Mouse (Mus musculus) left cerebral cortex, adult 11 months (tissue): ENCODE results near the gene Tcl1b5.
"Not testable (repeated sequence)": the region's sequence is repeated elsewhere in the genome, so short reads cannot be mapped to it uniquely, and the experiment has no call there.

Experiments
- DNase-seq: peaks from one replicate; pipeline ENCODE4 v3.0.0; 2022; ENCODE audit warnings: low spot score

The Tcl1b5 gene

DNA sequence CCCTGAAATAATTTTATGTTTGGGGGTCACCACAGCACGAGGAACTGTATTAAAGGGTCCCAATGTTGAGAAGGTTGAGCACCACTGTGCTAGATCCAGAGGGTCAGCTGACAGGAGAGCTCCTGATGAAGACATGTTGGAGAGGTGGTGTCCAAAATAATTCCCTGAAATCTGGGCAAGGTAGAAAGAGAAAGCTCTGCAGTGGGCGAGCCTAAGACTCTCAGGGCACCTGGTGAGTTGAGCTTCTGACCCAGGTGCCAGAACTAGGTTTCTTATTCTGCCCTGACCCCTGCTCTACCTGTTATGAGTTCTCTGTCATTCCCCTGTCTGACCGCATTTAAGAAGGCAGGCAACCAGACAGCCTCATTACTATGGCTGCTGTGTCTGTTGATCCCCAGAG lies at the start of gene Tcl1b5:
TSS of gene Tcl1b5 (plus strand) at position 301 of the 400 bp plus-strand sequence.
- DNase-seq: not testable (repeated sequence)

DNA sequence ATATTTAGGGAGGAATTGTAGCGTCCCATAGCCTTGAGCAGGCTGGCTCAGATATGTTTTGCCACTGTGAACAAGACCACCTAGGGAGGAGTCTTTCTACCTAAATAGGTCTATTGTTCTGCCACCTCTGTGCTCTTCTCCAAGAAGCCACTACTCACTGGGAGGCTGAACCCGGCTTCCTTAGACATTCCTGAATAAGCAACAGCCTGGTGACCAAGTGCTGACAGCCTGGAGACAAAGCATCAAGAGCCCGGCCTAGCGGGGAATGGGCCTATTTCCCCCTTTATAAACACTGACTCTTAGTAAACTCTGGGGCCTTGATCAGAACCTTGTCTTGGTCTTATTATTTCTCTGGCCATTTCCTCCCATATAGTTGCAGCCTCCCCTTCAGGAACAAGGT lies 49.6 kb upstream of the Tcl1b5 start:
- DNase-seq: no peak

DNA sequence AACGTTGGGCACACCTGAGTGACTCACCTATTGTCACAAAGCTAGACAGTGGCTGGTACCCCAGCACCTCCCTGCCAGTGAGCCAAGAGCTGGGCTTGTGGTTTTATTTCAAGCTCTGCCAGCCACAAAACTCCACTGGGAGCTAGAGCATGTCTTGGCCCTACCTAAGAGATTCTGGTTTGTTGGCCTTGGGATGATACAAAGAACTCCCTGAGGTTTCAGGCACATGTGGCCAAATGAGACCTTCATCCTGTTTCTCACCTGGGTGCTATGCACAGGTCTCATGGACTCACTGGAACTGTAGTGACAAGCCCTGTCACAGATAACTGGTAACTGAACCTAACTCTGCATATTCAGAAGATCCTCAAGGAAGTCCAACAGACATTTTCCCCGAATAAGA lies 48.5 kb upstream of the Tcl1b5 start:
- DNase-seq: no peak

DNA sequence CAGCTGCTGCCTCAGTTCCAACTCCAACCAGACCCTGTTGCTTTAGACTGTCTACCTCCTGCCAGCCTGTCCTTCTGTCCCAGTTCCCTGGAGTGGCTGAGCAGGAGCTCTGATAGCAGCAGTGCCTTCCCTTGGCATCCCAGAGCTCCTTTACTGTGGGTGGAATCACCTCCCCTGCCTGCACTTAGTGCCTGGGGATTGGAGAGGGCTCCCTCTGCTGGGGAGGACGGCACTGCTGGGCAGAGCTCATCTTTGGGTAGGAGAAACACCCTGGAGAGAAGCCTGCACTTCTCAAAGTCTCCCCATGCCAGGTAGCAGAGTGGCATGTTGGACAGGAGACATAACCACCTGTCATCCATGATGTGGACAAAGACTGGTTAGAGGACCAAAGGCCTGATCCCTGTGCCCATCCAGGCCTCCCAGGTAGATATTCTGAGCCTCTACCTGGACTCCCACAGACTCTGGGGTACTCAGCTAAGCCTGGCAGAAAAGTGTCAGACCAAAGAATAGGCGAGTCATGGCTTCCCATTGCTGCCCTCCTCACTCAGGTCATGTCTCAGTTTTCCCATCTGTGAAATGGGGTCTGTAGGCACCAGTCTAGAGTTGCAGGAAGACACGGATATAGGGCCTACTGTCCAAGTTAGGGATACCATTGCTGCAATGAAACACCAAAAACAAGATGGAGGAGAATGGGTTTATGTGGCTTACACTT lies 46.5 kb upstream of the Tcl1b5 start:
- DNase-seq: not testable (repeated sequence)

DNA sequence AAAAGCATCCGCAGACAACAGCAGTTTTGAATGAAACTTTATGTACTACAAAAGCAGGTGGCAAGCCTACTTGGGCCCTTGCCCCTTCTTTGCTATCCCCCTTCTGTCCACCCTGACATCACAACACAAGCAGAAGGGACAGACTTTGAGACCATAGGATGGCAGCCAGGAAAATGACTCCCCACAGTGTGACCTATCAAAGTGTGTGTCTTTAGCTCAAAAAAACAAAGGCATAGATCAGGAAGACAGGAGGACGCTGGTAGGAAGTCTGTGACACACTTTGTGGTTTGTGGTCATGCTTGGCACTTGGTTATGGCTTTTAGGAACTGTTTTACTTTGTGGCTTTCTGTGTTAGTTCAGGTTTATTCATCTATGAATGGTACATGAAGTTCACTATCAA lies 42.0 kb upstream of the Tcl1b5 start:
- not testable (repeated sequence) for DNase-seq

DNA sequence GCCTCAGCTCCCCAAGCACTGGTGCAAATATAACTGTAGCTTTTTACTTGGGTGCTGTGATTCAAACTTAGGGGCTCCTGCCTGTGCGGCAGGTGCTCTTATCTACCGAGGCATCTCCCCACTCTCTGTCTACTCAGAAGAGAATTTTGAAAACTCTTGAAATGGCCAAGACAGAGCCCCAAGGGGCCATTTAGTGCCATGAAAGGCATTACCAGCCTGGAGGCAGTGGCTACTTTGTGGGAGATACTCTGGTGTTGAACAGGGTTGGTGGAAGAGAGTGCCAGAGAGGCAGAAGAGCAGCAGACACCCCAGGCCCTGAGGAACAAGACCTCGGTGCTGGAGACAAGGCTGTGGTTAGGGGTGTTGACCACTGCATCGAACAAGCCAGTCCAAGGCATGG lies 41.3 kb upstream of the Tcl1b5 start:
- DNase-seq: not testable (repeated sequence)

DNA sequence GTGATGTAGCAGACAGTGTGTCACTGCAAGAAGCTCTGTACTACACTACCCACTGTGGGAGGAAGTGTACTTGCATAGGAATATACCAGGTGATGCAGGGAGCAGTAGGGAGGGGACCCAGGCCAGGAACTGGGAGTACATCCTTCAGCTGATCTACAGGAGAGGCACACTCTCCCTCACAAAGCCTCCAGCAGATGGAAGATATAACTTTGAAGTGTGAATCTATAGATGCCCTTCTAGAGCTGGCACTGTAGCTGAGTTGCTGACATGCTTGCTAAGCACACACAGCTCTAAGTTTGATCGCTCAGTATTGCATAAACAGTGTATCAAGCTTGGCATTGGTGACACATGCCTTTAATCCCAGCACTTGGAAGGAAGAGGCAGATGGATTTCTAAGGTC lies 38.4 kb upstream of the Tcl1b5 start:
- DNase-seq: not testable (repeated sequence)

DNA sequence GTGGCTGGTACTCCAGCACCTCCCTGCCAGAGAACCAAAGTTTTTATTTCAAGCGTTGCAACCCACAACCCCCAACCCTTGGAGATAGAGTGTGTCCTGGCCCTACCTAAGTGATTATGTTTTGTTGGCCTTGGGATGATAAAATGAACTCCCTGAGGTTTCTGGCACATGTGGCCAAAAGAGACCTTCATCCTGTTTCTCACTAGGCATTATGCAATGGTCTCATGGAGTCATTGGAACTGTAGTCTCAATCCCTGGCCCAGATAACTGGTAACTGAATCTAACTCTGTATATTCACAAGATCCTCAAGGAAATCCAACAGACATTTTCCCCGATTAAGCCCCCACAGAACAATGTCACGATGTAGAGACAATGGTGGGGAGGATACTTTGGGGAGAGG lies 33.0 kb upstream of the Tcl1b5 start:
- DNase-seq: no peak

DNA sequence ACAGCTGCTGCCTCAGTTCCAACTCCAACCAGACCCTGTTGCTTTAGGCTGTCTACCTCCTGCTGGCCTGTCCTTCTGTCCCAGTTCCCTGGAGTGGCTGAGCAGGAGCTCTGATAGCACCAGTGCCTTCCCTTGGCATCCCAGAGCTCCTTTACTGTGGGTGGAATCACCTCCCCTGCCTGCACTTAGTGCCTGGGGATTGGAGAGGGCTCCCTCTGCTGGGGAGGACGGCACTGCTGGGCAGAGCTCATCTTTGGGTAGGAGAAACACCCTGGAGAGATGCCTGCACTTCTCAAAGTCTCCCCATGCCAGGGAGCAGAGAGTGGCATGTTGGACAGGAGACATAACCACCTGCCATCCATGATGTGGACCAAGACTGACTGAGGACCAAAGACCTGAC lies 31.2 kb upstream of the Tcl1b5 start:
- not testable (repeated sequence) for DNase-seq

DNA sequence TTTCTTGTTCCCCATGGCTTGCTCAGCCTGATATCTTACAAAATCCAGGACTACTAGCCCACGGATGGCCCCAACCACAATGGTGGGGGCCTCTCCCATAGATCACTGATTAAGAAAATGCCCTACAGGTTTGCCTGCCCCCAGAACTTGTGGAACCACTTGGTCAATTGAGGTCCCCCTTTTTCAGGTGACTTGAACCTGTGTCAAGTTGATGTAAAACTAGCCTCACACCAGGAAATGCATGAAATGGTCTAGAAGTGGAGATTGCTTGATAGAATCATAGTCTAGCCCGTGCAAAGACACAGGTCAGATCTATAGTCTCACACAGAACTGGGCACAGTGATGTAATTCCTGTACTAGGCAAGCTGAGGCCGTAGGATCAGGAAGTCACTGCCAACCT lies 30.4 kb upstream of the Tcl1b5 start, which contains the start of gene Tcl1b2:
TSS of gene Tcl1b2 (plus strand) at position 301 of the 400 bp plus-strand sequence.
- no peak for DNase-seq

DNA sequence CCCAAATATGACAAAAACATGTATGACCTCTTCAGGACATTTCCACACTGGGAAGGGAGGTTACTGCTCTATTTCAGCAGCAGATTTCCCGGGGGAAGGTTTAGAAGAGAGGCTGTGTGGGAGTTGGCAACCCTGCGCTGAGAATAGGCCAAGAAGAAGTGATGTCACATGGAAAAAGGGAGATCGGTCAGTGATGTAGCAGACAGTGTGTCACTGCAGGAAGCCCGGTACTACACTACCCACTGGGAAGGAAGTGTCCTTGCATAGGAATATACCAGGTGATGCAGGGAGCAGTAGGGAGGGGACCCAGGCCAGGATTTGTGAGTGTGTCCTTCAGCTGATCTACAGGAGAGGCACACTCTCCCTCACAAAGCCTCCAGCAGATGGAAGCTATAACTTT lies 20.9 kb upstream of the Tcl1b5 start:
- DNase-seq: not testable (repeated sequence)

DNA sequence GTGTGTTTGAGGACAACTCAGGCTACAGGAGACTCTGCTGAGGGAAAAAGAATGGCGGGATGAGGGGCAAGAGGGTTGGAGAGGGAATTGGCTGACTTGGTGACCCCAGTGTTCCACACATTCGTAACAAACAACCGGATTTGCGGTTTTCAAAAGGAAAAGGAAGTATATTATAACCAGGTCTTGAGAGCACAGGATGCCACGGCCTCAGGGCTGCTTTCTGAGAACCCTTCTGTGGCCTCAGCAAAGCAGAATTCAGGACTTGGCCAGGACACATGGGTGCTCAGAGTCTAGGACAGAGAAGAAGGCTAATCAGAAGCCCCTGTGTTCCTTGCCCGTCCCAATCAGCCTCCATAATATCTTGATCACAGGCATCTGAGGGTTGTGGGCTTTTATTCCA lies 17.3 kb upstream of the Tcl1b5 start:
- no peak for DNase-seq

DNA sequence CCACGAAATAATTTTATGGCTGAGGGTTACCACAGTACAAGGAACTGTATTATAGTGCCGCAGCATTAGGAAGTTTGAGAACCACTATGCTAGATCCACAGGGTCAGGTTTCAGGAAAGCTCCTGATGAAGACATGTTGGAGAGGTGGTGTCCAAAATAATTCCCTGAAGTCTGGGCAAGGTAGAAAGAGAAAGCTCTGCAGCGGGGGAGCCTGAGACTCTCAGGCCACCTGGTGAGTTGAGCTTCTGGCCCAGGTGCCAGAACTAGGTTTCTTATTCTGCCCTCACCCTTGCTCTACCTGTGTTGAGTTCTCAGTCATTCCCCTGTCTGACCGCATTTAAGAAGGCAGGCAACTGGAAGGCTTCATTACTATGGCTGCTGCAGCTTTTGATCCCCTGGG lies 16.8 kb upstream of the Tcl1b5 start, which contains the start of gene Tcl1b1:
TSS of gene Tcl1b1 (plus strand) at position 301 of the 400 bp plus-strand sequence.
- no peak for DNase-seq

DNA sequence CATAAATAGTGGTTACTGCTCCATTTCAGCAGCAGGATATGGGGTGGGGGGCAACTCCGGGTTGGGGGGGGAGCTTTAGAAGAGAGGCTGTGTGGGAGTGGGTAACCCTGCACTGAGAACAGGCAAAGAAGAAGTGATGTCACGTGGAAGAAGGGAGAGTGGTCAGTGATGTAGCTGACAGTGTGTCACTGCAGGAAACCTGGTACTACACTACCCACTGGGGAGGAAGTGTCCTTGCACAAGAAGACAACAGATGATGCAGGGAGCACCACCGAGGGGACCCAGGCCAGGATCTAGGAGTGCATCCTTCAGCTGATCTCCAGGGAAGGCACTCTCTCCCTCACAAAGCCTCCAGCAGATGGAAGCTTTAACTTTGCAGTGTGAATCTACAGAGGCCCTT lies 9.4 kb upstream of the Tcl1b5 start:
- no peak for DNase-seq

DNA sequence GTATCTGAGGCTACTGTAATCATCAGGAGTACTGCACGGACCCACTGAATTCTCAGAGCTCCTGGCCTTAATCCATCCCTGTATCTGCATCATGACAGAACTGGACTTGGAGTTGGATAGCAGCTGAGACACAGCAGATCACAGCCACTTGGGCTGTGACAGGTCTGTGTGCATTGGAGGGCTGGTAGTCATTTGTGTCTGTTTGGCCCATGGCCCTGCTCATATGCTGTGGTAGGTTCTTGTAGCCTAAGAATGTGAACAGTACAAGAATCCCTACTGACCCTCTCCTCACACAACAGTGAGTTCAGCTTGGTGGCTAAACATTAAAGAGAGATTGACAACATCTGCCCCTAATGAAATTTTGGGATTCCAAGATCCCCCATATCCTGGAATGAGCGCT lies 2.8 kb upstream of the Tcl1b5 start:
- DNase-seq: no peak

DNA sequence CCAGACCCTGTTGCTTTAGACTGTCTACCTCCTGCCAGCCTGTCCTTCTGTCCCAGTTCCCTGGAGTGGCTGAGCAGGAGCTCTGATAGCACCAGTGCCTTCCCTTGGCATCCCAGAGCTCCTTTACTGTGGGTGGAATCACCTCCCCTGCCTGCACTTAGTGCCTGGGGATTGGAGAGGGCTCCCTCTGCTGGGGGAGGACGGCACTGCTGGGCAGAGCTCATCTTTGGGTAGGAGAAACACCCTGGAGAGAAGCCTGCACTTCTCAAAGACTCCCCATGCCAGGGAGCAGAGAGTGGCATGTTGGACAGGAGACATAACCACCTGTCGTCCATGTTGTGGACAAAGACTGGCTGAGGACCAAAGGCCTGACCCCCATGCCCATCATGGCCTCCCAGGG lies 1.8 kb upstream of the Tcl1b5 start:
- not testable (repeated sequence) for DNase-seq

DNA sequence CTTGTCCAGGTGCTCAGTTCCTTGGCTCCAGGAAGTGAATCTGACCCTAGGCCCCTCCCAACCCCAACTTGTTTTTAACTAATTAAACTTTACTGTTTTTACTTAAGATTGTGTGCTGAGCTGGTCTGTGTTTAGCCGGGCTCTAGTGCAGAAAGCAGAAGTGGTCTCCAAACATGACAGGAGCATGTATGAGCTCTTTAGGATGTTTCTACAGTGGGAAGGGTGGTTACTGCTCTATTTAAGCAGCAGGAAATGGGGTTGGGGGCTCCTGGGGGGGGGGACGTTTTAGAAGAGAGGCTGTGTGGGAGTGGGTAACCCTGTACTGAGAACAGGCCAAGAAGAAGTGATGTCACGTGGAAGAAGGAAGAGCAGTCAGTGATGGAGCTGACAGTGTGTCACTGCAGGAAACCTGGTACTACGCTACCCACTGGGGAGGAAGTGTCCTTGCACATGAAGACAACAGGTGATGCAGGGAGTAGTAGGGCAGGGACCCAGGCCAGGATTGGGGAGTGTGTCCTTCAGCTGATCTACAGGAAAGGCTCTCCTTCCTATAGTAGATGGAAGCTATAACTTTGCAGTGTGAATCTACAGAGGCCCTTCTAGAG lies 5.0 kb downstream of the Tcl1b5 start:
- DNase-seq: not testable (repeated sequence)

DNA sequence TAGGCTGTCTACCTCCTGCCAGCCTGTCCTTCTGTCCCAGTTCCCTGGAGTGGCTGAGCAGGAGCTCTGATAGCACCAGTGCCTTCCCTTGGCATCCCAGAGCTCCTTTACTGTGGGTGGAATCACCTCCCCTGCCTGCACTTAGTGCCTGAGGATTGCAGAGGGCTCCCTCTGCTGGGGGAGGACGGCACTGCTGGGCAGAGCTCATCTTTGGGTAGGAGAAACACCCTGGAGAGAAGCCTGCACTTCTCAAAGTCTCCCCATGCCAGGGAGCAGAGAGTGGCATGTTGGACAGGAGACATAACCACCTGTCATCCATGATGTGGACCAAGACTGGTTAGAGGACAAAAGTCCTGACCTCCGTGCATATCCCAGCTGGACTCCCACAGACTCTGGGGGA lies 12.8 kb downstream of the Tcl1b5 start:
- not testable (repeated sequence) for DNase-seq

DNA sequence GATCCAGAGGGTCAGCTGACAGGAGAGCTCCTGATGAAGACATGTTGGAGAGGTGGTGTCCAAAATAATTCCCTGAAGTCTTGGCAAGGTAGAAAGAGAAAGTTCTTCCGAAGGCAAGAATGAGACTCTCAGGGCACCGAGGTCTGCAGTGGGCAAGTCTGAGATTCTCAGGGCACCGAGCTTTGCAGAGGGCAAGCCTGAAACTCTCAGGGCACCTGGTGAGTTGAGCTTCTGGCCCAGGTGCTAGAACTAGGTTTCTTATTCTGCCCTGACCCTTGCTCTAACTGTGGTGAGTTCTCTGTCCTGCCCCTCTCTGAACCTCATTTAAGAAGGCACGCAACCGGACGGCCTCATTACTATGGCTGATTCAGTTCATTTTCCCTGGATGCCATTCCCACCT lies 14.6 kb downstream of the Tcl1b5 start, which contains the start of gene Tcl1b3:
TSS of gene Tcl1b3 (plus strand) at position 301 of the 400 bp plus-strand sequence.
- not testable (repeated sequence) for DNase-seq

DNA sequence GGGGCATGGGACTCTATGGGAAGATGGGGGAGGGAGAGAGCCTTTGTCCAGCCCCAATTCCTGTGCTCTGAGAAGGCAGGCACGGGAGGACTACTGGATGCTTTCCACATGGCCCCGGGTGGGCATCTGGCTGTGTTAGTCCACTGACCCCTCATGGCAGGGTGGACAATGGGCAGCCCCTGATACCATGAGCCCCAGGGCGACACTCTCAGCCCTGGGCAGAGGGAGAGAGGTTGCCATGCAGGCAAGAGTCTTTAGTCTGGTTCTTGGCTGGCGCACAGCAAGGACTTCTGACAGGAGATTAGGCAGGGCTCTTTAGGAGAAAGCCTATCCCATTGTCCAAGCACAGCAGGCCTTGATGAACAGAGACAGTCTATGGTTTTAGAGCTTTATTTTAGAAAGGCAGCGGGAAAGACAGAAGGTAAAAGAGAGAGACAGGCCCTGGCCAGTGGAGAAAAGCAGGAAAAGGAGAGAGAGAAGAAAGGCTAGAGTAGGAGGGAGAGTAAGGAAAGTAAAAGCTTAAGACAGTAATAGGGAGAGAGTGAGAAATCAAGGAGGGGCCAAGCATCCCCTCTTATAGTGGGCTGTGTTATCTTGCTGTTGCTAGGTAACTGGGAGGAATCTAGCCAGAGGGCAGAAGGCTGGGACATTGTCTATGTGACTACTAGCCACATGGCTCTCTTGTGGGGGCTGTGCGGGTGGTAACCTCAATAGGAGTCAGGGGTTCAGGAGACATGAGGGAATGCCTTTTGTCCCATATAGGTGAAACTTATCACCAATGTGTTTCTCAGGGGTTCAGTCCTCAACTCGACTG lies 23.7 kb downstream of the Tcl1b5 start:
- not testable (repeated sequence) for DNase-seq

DNA sequence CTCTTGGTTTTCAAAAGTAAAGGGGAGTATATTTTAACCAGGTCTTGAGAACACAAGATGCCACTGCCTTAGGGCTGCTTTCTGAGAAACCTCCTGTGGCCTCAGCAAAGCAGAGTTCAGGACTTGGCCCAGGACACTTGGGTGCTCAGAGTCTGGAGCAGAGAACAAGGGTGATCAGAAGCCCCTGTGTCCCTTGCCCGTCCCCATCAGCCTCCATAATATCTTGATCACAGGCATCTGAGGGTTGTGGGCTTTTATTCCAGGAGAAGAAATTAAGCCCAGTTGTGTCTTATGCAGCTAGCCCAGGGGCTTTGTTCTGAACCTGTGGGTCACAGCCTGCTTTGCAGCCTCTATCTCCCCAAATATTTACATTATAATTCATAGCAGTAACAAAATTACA lies 25.5 kb downstream of the Tcl1b5 start, which contains the start of gene Tcl1b4:
TSS of gene Tcl1b4 (plus strand) at position 301 of the 400 bp plus-strand sequence.
- DNase-seq: not testable (repeated sequence)

DNA sequence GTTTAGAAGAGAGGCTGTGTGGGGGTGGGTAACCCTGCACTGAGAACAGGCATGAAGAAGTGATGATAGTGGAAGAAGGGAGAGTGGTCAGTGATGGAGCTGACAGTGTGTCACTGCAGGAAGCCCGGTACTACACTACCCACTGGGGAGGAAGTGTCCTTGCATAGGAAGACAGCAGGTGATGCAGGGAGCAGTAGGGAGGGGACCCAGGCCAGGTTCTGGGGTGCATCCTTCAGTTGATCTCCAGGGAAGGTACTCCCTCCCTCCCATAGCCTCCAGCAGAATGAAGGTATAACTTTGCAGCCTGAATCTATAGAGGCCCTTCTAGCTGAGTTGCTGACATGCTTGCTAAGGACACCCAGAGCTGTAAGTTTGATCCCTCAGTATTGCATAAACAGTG lies 30.9 kb downstream of the Tcl1b5 start:
- DNase-seq: no peak

DNA sequence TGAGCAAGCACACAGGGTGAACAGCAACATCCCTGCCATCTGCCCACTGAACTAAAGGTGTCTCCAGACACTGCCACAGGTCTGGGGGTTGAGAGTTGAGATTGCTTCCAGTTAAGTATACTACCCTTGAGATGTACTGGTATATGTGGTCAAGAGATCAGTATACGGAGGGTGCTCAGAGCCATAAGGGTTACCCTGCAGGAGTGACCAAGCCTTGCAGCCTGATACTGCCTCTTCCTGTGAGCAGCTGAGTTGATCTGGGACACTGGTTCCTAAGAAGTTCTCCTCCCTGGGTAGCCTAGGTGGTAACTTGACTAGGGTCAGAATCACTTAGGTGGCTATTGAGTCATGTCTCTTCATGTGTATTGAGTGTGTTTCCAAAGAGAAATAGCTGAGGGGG lies 32.3 kb downstream of the Tcl1b5 start:
- DNase-seq: no peak
